Mouse (Mus musculus): ENCODE results near the gene Exoc6b. TPM values are rescaled to one million over a fixed set of nuclear protein-coding genes. Genes with fewer than 3 reads are reported as not detected.

Gene Exoc6b
- polyA plus RNA-seq, 1 experiment from 2014 or later, result 8.5 TPM

- no peak for DNase-seq (ENCODE audit: low spot score)
Observed at GRCm38 (mm10) chr6:84742227-84742626, 327.1 kb downstream of the Exoc6b start.

- peak; percentile 38 for DNase-seq (ENCODE audit: low spot score)
Observed at GRCm38 (mm10) chr6:84736942-84737341, 332.4 kb downstream of the Exoc6b start.

DNA sequence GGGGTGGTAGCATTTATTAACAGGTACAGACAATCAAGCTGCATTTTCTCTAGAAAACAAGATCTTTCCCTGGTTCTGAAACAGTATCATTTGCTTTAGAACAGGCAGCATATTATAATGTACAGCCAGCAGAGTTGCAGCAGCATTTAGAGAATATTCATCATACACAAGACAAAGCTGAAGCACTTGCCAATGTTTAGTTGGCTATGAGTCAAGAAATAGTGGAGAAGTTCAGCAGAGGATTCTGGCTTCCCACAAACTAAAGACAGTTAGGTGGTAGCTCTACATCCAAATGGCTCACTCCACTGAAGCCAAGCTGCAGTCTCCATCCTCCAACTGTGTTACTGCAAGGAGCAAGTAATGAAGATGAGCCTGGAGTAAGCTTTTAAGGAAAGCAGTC, 342.4 kb downstream of the Exoc6b start:
- DNase-seq (ENCODE audit: low spot score), result no peak

DNA sequence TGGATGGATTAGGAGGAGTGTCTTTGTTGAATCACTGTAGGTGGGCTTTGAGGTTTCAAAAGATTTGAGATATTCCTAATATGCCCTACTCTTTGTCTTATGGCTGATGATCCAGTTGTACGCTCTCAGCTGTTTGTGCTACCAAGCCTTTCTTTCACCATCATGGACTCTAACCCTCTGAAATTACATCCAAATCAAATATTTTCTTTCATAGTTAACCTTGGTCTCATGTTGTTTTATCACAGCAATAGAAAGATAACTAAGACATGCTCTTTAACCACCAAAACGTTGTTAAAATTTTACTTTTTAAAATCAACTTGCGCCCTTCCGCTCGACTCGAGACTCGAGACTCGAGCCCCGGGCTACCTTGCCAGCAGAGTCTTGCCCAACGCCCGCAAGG, 356.1 kb downstream of the Exoc6b start:
- no peak for DNase-seq (ENCODE audit: low spot score)

GRCm38 (mm10) chr6:84710831-84711230, 358.5 kb downstream of the Exoc6b start:
- no peak for DNase-seq (ENCODE audit: low spot score)

- no peak for DNase-seq (ENCODE audit: low spot score)
Observed at GRCm38 (mm10) chr6:84708631-84709030, 360.7 kb downstream of the Exoc6b start.

DNA sequence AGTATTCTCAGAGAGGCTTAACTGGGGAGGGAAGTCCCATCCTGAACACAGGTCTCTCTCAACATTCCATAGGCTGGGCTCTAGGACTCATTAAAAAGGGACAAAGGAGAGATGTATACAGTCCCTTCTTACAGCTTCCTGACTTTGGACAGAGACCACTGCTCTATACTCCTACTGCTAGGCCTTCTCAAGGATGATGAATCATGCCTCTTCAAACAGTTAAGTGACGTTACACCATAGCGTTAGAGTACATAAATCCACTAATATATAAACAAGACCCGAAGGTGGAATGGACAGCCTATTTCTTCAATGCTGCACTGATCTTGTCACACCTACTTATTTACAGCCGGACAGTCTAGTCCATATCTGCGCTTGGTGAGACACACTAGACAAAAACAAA, 369.7 kb downstream of the Exoc6b start:
- DNase-seq (ENCODE audit: low spot score), result no peak

GRCm38 (mm10) chr6:84698288-84698673, 371.0 kb downstream of the Exoc6b start:
- no peak for DNase-seq (ENCODE audit: low spot score)

- DNase-seq (ENCODE audit: low spot score), result no peak
Observed at GRCm38 (mm10) chr6:84697474-84698287, 371.6 kb downstream of the Exoc6b start.

DNA sequence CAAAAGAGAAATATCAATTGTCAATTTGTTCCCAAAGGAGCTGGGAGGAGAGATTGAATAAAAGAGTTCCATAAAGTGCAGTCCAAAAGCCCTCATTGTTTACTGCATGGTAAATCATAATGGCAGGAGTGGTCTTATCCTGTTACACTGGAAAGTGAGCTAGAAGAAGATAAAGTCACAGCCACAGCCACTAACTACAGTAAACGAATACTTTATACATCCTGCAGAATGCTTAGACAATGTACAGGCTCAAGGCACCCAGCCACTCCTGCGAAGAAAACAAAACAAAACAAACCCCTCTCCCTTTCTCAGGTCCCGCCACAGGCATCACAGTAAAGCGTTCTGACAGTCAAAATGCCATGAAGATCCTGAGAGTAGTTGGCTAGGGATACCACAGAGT, 375.5 kb downstream of the Exoc6b start:
- no peak for DNase-seq (ENCODE audit: low spot score)

- DNase-seq (ENCODE audit: low spot score), result no peak
Observed at GRCm38 (mm10) chr6:84693204-84693603, 376.1 kb downstream of the Exoc6b start.

DNA sequence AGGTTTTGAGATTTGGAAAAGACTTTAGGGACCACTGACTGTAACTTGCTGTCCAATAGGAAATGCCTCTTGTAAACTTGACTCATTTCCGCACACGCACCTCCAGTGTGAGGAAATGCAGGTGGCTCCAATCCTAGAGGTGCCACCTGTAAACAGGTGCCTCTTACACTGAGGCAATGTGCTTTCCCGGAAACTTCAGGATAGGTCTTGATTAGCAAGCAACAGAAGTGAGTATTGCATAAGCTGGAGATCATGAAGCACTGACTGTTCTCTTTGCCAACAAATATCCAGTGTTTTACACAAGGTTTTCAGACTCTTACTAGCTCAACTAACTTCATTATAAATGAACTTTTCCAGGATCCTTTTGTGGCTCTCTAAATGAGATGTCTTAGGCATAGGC, 377.4 kb downstream of the Exoc6b start:
- no peak for DNase-seq (ENCODE audit: low spot score)

GRCm38 (mm10) chr6:84677770-84678169, 391.5 kb downstream of the Exoc6b start:
- DNase-seq (ENCODE audit: low spot score), result no peak

DNA sequence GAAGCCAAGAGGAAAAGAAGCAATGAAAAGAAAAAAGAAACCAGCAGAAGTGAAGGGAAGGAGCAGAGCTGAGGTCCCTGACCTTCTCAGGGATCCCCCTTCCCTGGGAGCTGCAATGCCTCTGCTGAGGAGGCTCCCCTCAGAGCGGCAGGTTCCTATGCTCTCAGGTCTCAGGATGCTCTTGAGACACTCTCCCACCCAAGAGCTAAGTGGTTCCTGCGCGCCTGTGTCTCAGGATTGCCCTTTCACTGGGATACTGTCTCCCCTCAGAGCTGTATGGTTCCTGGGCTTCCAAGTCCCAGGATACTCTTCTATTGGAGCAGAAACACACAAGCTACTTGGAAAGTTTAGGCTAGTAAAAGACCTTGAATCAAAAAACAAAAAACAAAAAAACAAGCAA, 394.4 kb downstream of the Exoc6b start:
- no peak for DNase-seq (ENCODE audit: low spot score)

- no peak for DNase-seq (ENCODE audit: low spot score)
Observed at GRCm38 (mm10) chr6:84674136-84674535, 395.2 kb downstream of the Exoc6b start.

DNA sequence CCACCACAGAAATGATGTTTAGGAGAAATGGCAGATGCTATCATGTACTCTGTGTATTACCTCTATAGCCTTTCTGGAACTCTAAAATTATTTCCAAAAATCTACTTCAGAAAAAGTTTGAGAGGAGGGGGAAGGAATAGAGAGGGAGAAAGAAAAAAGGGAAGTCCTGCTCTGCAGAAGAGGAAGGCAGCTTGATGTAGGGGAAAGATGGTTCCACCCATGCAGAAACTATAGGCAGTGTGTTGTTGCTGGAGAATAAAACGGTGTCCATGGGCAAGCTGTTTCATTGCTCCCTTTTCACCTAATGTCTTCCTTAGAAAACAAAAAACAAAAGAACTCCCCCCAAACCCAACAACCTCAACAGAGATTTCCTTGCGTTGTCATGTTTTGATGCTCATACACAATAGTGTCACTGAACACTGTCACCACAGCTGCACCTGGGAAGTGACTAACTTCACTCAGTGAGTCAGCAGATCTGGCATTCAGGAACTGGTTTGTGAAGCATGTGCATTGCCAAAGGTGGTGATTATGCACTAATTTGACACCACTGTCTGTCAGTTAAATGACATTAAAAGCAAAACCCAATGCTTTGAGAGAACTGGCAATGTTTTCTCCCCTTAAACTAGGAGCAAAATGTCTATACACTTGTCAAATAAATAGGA, 407.7 kb downstream of the Exoc6b start:
- DNase-seq (ENCODE audit: low spot score), result peak; percentile 44

GRCm38 (mm10) chr6:84660982-84661381, 408.3 kb downstream of the Exoc6b start:
- no peak for DNase-seq (ENCODE audit: low spot score)

GRCm38 (mm10) chr6:84657091-84657490, 412.2 kb downstream of the Exoc6b start:
- no peak for DNase-seq (ENCODE audit: low spot score)

GRCm38 (mm10) chr6:84656680-84657079, 412.6 kb downstream of the Exoc6b start:
- peak; percentile 62 for DNase-seq (ENCODE audit: low spot score)

GRCm38 (mm10) chr6:84651902-84652301, 417.4 kb downstream of the Exoc6b start:
- no peak for DNase-seq (ENCODE audit: low spot score)

GRCm38 (mm10) chr6:84647197-84647596, 422.1 kb downstream of the Exoc6b start:
- no peak for DNase-seq (ENCODE audit: low spot score)

DNA sequence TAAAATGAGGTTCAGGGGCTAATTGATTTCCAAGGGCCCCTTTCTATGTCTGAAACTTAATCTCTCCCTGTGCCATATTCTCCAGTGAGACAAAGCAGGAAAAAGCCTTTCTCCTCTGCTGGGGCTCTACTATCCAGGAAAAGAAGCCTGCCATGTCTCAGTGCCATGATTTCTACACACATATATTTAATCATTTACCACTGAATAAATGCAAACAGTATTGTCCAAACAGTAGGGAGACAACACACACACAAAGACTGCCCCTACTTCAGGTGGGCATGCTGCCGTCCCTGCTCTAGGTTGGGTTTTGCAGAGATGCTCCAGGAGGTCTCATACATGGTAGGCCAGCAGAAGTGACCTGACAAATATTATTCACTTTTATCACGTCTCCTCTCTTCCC, 422.6 kb downstream of the Exoc6b start:
- DNase-seq (ENCODE audit: low spot score), result no peak

GRCm38 (mm10) chr6:84641062-84641431, 428.3 kb downstream of the Exoc6b start:
- DNase-seq (ENCODE audit: low spot score), result no peak
